Mouse (Mus musculus) liver, embryonic 11.5 days (tissue): ENCODE results near the gene Metrn. TPM values are rescaled to one million over a fixed set of nuclear protein-coding genes. Genes with fewer than 3 reads are reported as not detected.
"Not testable (repeated sequence)": the region's sequence is repeated elsewhere in the genome, so short reads cannot be mapped to it uniquely, and the experiment has no call there.

Experiments used
- ATAC-seq: fragments of 200-750 bp; cut with Nextera tagmentation; replicated peaks from 2 replicates; pipeline ENCODE4 v1.8.0; 2017; ENCODE audit warnings: moderate number of reproducible peaks, mild to moderate bottlenecking, moderate TSS enrichment, moderate library complexity; ENCODE audit not compliant: low FRiP score
- DNase-seq: peaks from one replicate; pipeline ENCODE4 v3.0.0-alpha.2; 2017; ENCODE audit warnings: low spot score
- H3K27ac ChIP-seq: fragments of 300-500 bp; sonication (generic); 2 replicates; pipeline ENCODE4 v1.5.1; 2014; ENCODE audit warnings: mild to moderate bottlenecking, low read depth, low read length, control low read depth
- H3K27me3 ChIP-seq: fragments of 300-500 bp; sonication (generic); replicated peaks from 2 replicates; pipeline ENCODE4 v1.6.1; 2014; ENCODE audit warnings: low read length, mixed read lengths; ENCODE audit not compliant: control insufficient read depth, insufficient read depth
- H3K36me3 ChIP-seq: fragments of 300-500 bp; sonication (generic); 2 replicates; pipeline ENCODE4 v1.6.1; 2014; ENCODE audit warnings: mild to moderate bottlenecking, low read length, moderate library complexity, mixed read lengths; ENCODE audit not compliant: control insufficient read depth, insufficient read depth
- H3K4me1 ChIP-seq: fragments of 300-500 bp; sonication (generic); replicated peaks from 2 replicates; pipeline ENCODE4 v1.6.1; 2014; ENCODE audit warnings: low read length, mixed read lengths; ENCODE audit not compliant: control insufficient read depth, insufficient read depth
- H3K4me2 ChIP-seq: fragments of 300-500 bp; sonication (generic); 2 replicates; pipeline ENCODE4 v1.6.1; 2014; ENCODE audit warnings: mild to moderate bottlenecking, control low read depth, moderate library complexity
- H3K4me3 ChIP-seq: fragments of 300-500 bp; sonication (generic); 2 replicates; pipeline ENCODE4 v1.5.1; 2014; ENCODE audit warnings: low read depth, low read length, control low read depth
- H3K9ac ChIP-seq: fragments of 300-500 bp; sonication (generic); 2 replicates; pipeline ENCODE4 v1.6.1; 2014; ENCODE audit warnings: low read depth, low read length, control low read depth
- H3K9me3 ChIP-seq: fragments of 300-500 bp; sonication (generic); 2 replicates; pipeline ENCODE4 v1.6.1; 2016; ENCODE audit warnings: low read length, inconsistent platforms, mixed read lengths; ENCODE audit not compliant: control insufficient read depth
- WGBS: fragments of 180-500 bp; shearing (Covaris S2); extraction: QIAGEN DNeasy Blood & Tissue Kit; methylation state at CpG from one replicate; pipeline ENCODE4 v1.1.7; 2014; 5-methylcytosine and 5-hydroxymethylcytosine counted together
- polyA plus RNA-seq: library from polyadenylated mRNA; unstranded; fragments of >200 nt; fragmentation: Nextera tagmentation; extraction: Ambion mirVana; gene quantifications from 2 replicates; pipeline ENCODE4 v1.2.1, GENCODE M21; 2014

Gene Metrn
- polyA plus RNA-seq, 1 experiment from 2014 or later = 10.8 TPM

DNA sequence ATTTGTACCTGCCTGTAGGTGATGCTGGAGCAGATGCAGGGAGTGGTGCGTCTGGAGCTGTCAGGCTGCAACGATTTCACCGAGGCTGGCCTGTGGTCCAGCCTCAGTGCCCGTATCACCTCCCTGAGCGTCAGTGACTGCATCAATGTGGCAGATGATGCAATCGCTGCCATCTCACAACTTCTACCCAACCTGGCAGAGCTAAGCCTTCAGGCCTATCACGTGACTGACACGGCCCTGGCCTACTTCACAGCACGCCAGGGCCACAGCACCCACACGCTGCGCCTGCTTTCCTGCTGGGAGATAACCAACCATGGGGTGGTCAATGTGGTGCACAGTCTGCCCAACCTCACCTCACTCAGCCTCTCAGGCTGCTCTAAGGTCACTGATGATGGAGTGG lies 20.7 kb upstream of the Metrn start:
- ATAC-seq (no peak), DNase-seq (no peak)
- peaks cover 76% of the 10 kb centered on the region for H3K27me3 ChIP-seq
- H3K9ac ChIP-seq = no peak overlapping the region
- no peak overlapping the region for H3K4me3 ChIP-seq
- no peak overlapping the region for H3K27ac ChIP-seq
- no peaks in the 10 kb centered on the region for H3K4me1 ChIP-seq
- H3K9me3 ChIP-seq = no peaks in the 10 kb centered on the region
- 75% methylated on average over 11 of the region's 11 CpGs for WGBS
- H3K36me3 ChIP-seq = no peaks in the 10 kb centered on the region
- H3K4me2 ChIP-seq = no peak overlapping the region

GRCm38 (mm10) chr17:25813471-25813870 lies 16.5 kb upstream of the Metrn start:
- WGBS = 3% methylated on average over 20 of the region's 20 CpGs
- H3K4me1 ChIP-seq = peaks cover 4% of the 10 kb centered on the region; the same call in 1 of the 2 replicates
- no peaks in the 10 kb centered on the region for H3K9me3 ChIP-seq
- H3K4me2 ChIP-seq = no peak overlapping the region
- no peak overlapping the region for H3K27ac ChIP-seq
- no peak overlapping the region for H3K4me3 ChIP-seq
- H3K36me3 ChIP-seq = no peaks in the 10 kb centered on the region
- peak; percentile 86 for DNase-seq
- no peak overlapping the region for H3K9ac ChIP-seq
- H3K27me3 ChIP-seq = peaks cover 89% of the 10 kb centered on the region
- 0 out of 2 replicates have a peak, but pooled peaks have one; percentile 40 for ATAC-seq

- ATAC-seq = no peak
- Histone ChIP-seq H3K27me3 (peaks cover 74% of the 10 kb centered on the region), H3K27ac (no peak overlapping the region), H3K36me3 (no peaks in the 10 kb centered on the region), H3K4me2 (no peak overlapping the region), H3K9me3 (no peaks in the 10 kb centered on the region), H3K9ac (no peak overlapping the region), H3K4me3 (no peak overlapping the region), H3K4me1 (peaks cover 4% of the 10 kb centered on the region; the same call in 1 of the 2 replicates)
- WGBS = 63% methylated on average over 4 of the region's 4 CpGs
- DNase-seq = no peak
These were observed 14.0 kb upstream of the Metrn start for GRCm38 (mm10) chr17:25810890-25811289.

DNA sequence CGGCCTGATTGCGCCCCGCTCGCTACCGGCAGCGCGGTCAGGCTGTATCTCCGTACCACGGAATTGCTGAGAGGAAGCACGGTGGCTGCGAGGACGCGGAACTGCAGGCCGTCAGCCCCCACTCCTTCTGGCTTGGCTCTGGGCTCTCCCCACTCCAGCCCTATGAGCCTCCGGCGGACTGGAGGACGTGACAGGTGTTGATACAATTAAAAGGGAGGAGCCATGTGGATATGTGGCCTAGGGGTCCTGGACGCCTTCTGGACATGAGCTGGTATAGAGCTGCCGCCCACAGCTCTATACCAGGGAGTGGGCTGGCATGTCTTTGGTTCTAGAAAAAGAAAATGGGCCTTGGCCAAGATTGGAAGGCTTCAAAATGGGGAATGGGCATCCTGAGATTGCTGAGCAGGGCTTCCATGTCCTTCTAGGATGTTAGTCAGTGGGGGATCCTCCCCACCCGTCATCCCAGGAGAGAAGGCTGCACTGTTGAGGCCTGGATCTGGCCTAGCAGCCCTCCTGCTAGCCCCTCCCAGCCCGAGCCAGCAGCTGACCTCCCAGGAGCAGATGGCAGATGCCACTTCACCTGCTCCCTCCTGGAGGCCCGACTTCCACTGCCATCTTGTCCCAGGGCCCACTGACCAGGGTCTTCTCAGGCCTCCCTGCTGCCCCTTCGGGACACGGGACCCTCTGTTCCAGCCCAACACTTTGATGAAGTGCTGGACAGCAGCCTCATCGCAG lies 12.8 kb upstream of the Metrn start:
- 13% methylated on average over 25 of the region's 25 CpGs for WGBS
- ATAC-seq (no peak), DNase-seq (no peak)
- Histone ChIP-seq H3K27me3 (peaks cover 70% of the 10 kb centered on the region), H3K27ac (no peak overlapping the region), H3K9me3 (no peaks in the 10 kb centered on the region), H3K9ac (peak overlapping the region; percentile 22), H3K36me3 (no peaks in the 10 kb centered on the region), H3K4me3 (peak overlapping the region; percentile 59), H3K4me1 (peaks cover 4% of the 10 kb centered on the region; the same call in 1 of the 2 replicates), H3K4me2 (peak overlapping the region; percentile 90)

DNA sequence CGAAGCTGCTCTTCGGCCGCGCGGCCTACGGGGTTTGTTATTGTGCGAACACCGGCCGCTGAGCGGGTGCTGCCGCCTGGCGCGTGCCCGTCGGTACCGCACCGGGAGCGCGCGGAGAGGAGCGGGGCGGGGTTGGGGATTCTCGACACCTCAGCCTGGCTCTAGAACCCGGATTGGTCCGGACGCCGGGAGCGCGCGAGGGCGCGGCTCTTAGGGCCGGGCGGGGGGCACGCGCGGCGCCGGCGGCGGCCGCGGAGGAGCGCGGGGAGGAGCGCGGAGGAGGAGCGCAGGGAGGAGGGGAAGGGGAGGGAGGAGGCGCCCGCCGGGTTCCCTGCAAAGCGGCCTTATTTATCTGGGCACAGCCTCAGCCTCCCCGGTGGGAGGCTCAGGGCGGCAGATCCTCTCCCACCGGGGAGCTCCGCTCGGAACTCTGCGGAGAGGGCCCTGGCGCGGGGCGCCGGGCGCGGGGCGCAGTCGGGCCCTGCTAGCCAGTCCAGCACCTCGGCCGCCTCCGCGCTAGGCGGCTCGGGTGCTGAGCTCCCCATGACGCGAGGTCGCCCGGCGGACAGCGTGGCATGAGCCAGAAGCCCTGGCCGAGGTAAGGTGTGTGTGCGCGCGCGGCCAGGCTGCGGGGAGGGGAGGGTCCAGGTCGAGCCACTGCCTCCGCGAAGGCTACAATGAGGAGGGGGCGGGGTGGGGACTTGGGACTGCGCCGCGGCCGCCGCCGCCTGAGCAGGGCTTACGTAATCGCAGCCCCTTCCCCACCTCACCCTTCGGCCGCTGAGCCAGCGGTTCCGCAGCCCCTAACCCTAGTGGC lies 12.1 kb upstream of the Metrn start, which contains the start of gene Fbxl16:
Gene Fbxl16 (plus strand): TSS at position 297 of the 817 bp plus-strand sequence.
- Histone ChIP-seq H3K27ac (no peak within 1 kb of the TSS), H3K9ac (peak within 1 kb of the TSS; percentile 27), H3K4me2 (peak within 1 kb of the TSS; percentile 90), H3K36me3 (no peaks in the 10 kb centered on the region), H3K9me3 (no peaks in the 10 kb centered on the region), H3K4me1 (peaks cover 4% of the 10 kb centered on the region; the same call in 1 of the 2 replicates), H3K27me3 (peaks cover 66% of the 10 kb centered on the region), H3K4me3 (peak within 1 kb of the TSS; percentile 59)
- ATAC-seq (peak; percentile 54), DNase-seq (peak; percentile 60)
- WGBS = under 1% methylated on average over 85 of the region's 100 CpGs

GRCm38 (mm10) chr17:25808028-25808427 lies 11.1 kb upstream of the Metrn start:
- Histone ChIP-seq H3K4me2 (peak overlapping the region; percentile 90), H3K4me3 (0 out of 2 replicates have a peak overlapping the region, but pooled peaks have one; percentile 59), H3K36me3 (no peaks in the 10 kb centered on the region), H3K4me1 (peaks cover 4% of the 10 kb centered on the region; the same call in 1 of the 2 replicates), H3K9ac (no peak overlapping the region), H3K27ac (no peak overlapping the region), H3K27me3 (peaks cover 61% of the 10 kb centered on the region), H3K9me3 (no peaks in the 10 kb centered on the region)
- ATAC-seq (no peak), DNase-seq (no peak)
- 43% methylated on average over 5 of the region's 5 CpGs for WGBS

DNA sequence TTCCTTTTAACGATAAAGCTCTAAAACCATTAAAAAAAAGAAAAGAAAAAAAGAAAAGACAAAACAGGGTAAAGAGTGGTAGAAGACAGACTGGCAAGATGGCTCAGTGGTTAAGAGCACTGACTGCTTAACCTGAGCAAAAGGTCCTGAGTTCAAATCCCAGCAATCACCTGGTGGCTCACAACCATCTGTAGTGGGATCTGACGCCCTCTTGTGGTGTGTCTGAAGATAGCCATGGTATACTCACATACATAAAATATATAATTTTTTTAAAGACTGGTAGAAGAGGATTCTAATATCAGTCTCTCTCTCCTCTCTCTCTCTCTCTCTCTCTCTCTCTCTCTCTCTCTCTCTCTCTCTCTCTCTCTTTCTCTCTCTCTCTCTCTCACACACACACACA lies 10.5 kb upstream of the Metrn start:
- not testable (repeated sequence) for H3K9ac ChIP-seq, H3K4me1 ChIP-seq, H3K4me3 ChIP-seq, H3K9me3 ChIP-seq, H3K27ac ChIP-seq, DNase-seq, ATAC-seq, H3K4me2 ChIP-seq, H3K36me3 ChIP-seq
- peaks cover 56% of the 10 kb centered on the region for H3K27me3 ChIP-seq
- WGBS = 35% methylated on average over 2 of the region's 2 CpGs

DNA sequence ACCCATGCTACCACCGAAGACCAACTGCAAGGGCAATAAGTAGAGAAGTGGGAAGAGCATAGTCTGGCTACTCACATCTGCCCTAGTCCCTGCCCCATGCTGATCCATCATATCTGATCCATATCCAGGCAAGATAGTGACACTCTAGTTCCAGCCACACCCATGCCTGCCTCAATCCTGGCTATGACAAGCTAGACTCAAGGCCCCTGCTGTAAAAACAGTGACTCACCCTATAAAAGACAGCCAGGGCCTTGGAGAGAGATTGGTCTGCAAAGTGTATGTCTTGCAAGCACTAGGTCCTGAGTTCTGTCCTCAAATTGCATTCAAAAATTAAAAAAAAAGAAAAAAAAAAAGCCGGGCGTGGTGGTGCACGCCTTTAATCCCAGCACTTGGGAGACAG lies 9.6 kb upstream of the Metrn start:
- 73% methylated on average over 4 of the region's 4 CpGs for WGBS
- DNase-seq = no peak
- Histone ChIP-seq H3K36me3 (no peaks in the 10 kb centered on the region), H3K27ac (no peak overlapping the region), H3K9ac (no peak overlapping the region), H3K4me1 (peaks cover 4% of the 10 kb centered on the region; the same call in 1 of the 2 replicates), H3K4me3 (no peak overlapping the region), H3K9me3 (no peaks in the 10 kb centered on the region), H3K4me2 (no peak overlapping the region), H3K27me3 (peaks cover 47% of the 10 kb centered on the region)
- no peak for ATAC-seq
